Mouse (Mus musculus) ES-E14 (cell line): Measurements from ENCODE around the gene Fnd3c2. TPM values are rescaled to one million over a fixed set of nuclear protein-coding genes. Genes with fewer than 3 reads are reported as not detected.
A peak's percentile ranks its signal among the peaks of the same experiment; 100 is the strongest.

Source experiments
- DNase-seq: peaks from one replicate; pipeline ENCODE4 v3.0.0-alpha.2; 2013; ENCODE audit warnings: low read depth, low spot score
- H3K27ac ChIP-seq: 2 replicates; pipeline ENCODE4 v1.5.1; 2012; ENCODE audit warnings: low read depth, mild to moderate bottlenecking, low read length, moderate library complexity, mixed read lengths; ENCODE audit not compliant: poor library complexity, insufficient read depth, severe bottlenecking
- H3K36me3 ChIP-seq: 2 replicates; pipeline ENCODE4 v1.6.1; 2012; ENCODE audit warnings: mild to moderate bottlenecking, low read length, moderate library complexity, mixed read lengths; ENCODE audit not compliant: control insufficient read depth, poor library complexity, insufficient read depth, severe bottlenecking
- H3K4me1 ChIP-seq, 2 experiments: fragments of 150-350 bp in 1 of 2; sonication (generic) in 1 of 2; 2 replicates each; pipeline ENCODE4 v1.6.1; 2012; ENCODE audit warnings: low read length in 2 of 2, mild to moderate bottlenecking in 1 of 2, mixed read lengths in 1 of 2; ENCODE audit not compliant: control insufficient read depth in 2 of 2, insufficient read depth in 2 of 2, poor library complexity in 1 of 2
- H3K4me3 ChIP-seq, 2 experiments: fragments of 150-350 bp in 1 of 2; sonication (generic) in 1 of 2; 2 replicates each; pipeline ENCODE4 v1.5.1; 2012; ENCODE audit warnings: low read length in 2 of 2, low read depth in 1 of 2, mild to moderate bottlenecking in 1 of 2, mixed read lengths in 1 of 2; ENCODE audit not compliant: insufficient read depth in 1 of 2, poor library complexity in 1 of 2, severe bottlenecking in 1 of 2
- H3K9ac ChIP-seq: 2 replicates; pipeline ENCODE4 v1.6.1; 2012; ENCODE audit warnings: low read depth, mild to moderate bottlenecking, low read length, mixed read lengths; ENCODE audit not compliant: poor library complexity, insufficient read depth, severe bottlenecking
- H3K9me3 ChIP-seq: fragments of 150-350 bp; sonication (generic); 2 replicates; pipeline ENCODE4 v1.6.1; 2012; ENCODE audit warnings: low read depth, mild to moderate bottlenecking, low read length; ENCODE audit not compliant: control insufficient read depth, insufficient read depth
- CHD2 ChIP-seq: IDR thresholded peaks from 2 replicates; pipeline ENCODE4 v1.6.1; 2014; ENCODE audit warnings: mild to moderate bottlenecking, low read depth, low read length, inconsistent platforms
- HCFC1 ChIP-seq: IDR thresholded peaks from 2 replicates; pipeline ENCODE4 v1.6.1; 2012; ENCODE audit warnings: low read length, inconsistent platforms, borderline replicate concordance; ENCODE audit not compliant: insufficient read depth
- MAFK ChIP-seq: IDR thresholded peaks from 2 replicates; pipeline ENCODE4 v1.6.1; 2014; ENCODE audit warnings: mild to moderate bottlenecking, low read depth, low read length, inconsistent platforms; ENCODE audit not compliant: insufficient read depth
- ZC3H11A ChIP-seq: IDR thresholded peaks from 2 replicates; pipeline ENCODE4 v1.6.1; 2012; ENCODE audit warnings: low read depth, mild to moderate bottlenecking, inconsistent platforms, low read length, borderline replicate concordance
- ZNF384 ChIP-seq: IDR thresholded peaks from 2 replicates; pipeline ENCODE4 v1.6.1; 2012; ENCODE audit warnings: low read depth, low read length, inconsistent platforms
- in situ Hi-C, 2 experiments: fragments of 600-800 bp; cut with MboI; formaldehyde crosslinking; loops; one replicate each; pipeline ENCODE4 v1.15.1; 2025; ENCODE audit warnings: low sequenced_read_pairs in 2 of 2, inconsistent platforms in 1 of 2; ENCODE audit not compliant: unreplicated experiment in 2 of 2
- total RNA-seq: library from RNA; depleted of rRNA; stranded (reverse); fragments of 300-350 nt; gene quantifications from 2 replicates; pipeline ENCODE4 v1.2.3, GENCODE M21; 2012; rRNA removed

The Fnd3c2 gene
- total RNA-seq, 1 experiment = 0.09 TPM

DNA sequence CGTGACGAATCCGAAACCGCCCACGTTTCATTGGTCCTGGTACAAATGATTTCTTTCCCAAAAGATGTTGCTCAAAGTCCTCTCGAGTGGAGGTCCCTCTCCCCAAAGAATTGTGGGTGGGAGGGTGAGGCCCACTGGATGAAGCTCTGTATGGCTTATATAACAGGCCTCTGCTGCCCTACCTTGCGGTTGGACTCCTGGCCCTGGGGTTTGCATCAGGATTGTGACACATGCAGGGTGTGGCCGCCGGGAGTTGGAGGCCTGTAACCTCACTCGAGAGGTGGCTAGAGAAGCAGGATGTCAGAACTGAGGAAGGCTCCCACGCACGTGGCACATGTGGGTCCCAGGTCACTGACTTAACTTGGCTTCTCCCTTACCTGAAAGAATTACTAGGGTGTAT is 67.4 kb downstream of the Fnd3c2 start:
- Histone ChIP-seq H3K4me3 (peak overlapping the region; percentile 86 to 96), H3K9ac (peak overlapping the region; percentile 83), H3K27ac (no peak overlapping the region; the same call in 1 of the 2 replicates), H3K36me3 (peaks cover 7% of the 10 kb centered on the region), H3K4me1 (peaks cover 1 to 2% of the 10 kb centered on the region in 2 experiments; a peak in 1 of 4 replicates), H3K9me3 (no peaks in the 10 kb centered on the region)
- no peak for DNase-seq
- in situ Hi-C loops = no loop called here
- TF ChIP-seq CHD2 = no peak
- TF ChIP-seq ZNF384 = no peak
- TF ChIP-seq MAFK = no peak
- no peak for TF ChIP-seq ZC3H11A
- TF ChIP-seq HCFC1 = no peak

- DNase-seq = peak; percentile 89
- Histone ChIP-seq H3K4me3 (peak within 1 kb of the TSS; percentile 86 to 96), H3K36me3 (peaks cover 7% of the 10 kb centered on the region), H3K9me3 (no peaks in the 10 kb centered on the region), H3K27ac (peak within 1 kb of the TSS; percentile 70; the same call in 1 of the 2 replicates), H3K4me1 (peaks cover 1 to 2% of the 10 kb centered on the region in 2 experiments; a peak in 1 of 4 replicates), H3K9ac (peak within 1 kb of the TSS; percentile 83)
- in situ Hi-C loops = no loop called here
- TF ChIP-seq CHD2 (peak; percentile 60; the same call in 1 of the 2 replicates), ZNF384 (no peak), HCFC1 (no peak), MAFK (no peak), ZC3H11A (no peak)
Observed at GRCm38 (mm10) chrX:106186713-106187649, 68.2 kb downstream of the Fnd3c2 start, which contains the start of gene Pgk1. Gene Pgk1 (plus strand): TSS chrX:106187100.

GRCm38 (mm10) chrX:106185706-106186105 is 69.5 kb downstream of the Fnd3c2 start:
- peak overlapping the region; percentile 69; the same call in 1 of the 2 replicates for H3K27ac ChIP-seq
- DNase-seq = no peak
- TF ChIP-seq ZNF384 (no peak), HCFC1 (no peak), ZC3H11A (no peak), MAFK (no peak), CHD2 (no peak)
- peak overlapping the region in 1 of 2 experiments; percentile 45; a peak in 1 of 4 replicates for H3K4me3 ChIP-seq
- peaks cover 4% of the 10 kb centered on the region for H3K36me3 ChIP-seq
- in situ Hi-C loops = no loop called here
- H3K4me1 ChIP-seq = peaks cover 1 to 2% of the 10 kb centered on the region in 2 experiments; a peak in 1 of 4 replicates
- no peaks in the 10 kb centered on the region for H3K9me3 ChIP-seq
- H3K9ac ChIP-seq = peak overlapping the region; percentile 57; the same call in 1 of the 2 replicates

Other genes starting within 250 kb of the Fnd3c2 start
- gene Magt1, start 243.5 kb downstream of the Fnd3c2 start, total RNA-seq = 44.3 and 48.6 TPM in 2 replicates
- gene Cox7b, start 239.7 kb downstream of the Fnd3c2 start, total RNA-seq = 355 and 378 TPM in 2 replicates
- gene Atp7a, start 228.1 kb downstream of the Fnd3c2 start, total RNA-seq = 20.2 and 21.8 TPM in 2 replicates
- not detected in 2 replicates for gene Tlr13, start 112.2 kb downstream of the Fnd3c2 start, total RNA-seq
- 521 and 542 TPM in 2 replicates for gene Pgk1, start 68.3 kb downstream of the Fnd3c2 start, total RNA-seq
- gene Taf9b, start 34.2 kb downstream of the Fnd3c2 start, total RNA-seq = 2.1 and 2.7 TPM in 2 replicates
- gene Fndc3c1, start 230.0 kb upstream of the Fnd3c2 start, total RNA-seq = 3.1 and 3.9 TPM in 2 replicates